Mouse (Mus musculus) CH12.LX (cell line): ENCODE results near the gene Pgam1. TPM values are rescaled to one million over a fixed set of nuclear protein-coding genes. Genes with fewer than 3 reads are reported as not detected.

Experiments used
- DNase-seq: peaks from one replicate; pipeline ENCODE4 v3.0.0-alpha.2; 2013; ENCODE audit errors: extremely low read depth
- H3K27ac ChIP-seq: 2 replicates; pipeline ENCODE4 v1.5.1; 2012; ENCODE audit warnings: low read depth, mild to moderate bottlenecking, control low read depth, moderate library complexity; ENCODE audit not compliant: insufficient read depth
- H3K27me3 ChIP-seq: replicated peaks from 2 replicates; pipeline ENCODE3; 2012; ENCODE audit warnings: inconsistent platforms
- H3K36me3 ChIP-seq, 2 experiments: replicated peaks in 1 of 2; 2 replicates each; pipeline versions ENCODE3 to v1.6.1; 2012; ENCODE audit warnings: inconsistent platforms in 1 of 2, low read length in 1 of 2, mild to moderate bottlenecking in 1 of 2, mixed read lengths in 1 of 2, moderate library complexity in 1 of 2; ENCODE audit not compliant: control insufficient read depth in 1 of 2, insufficient read depth in 1 of 2
- H3K4me1 ChIP-seq, 2 experiments: 2 replicates each; pipeline ENCODE4 v1.6.1; 2012; ENCODE audit warnings: inconsistent platforms in 1 of 2, moderate library complexity in 1 of 2; ENCODE audit not compliant: insufficient read depth in 2 of 2, control insufficient read depth in 1 of 2
- H3K4me2 ChIP-seq: 2 replicates; pipeline ENCODE4 v1.6.1; 2012; ENCODE audit warnings: low read depth, mild to moderate bottlenecking, control low read depth; ENCODE audit not compliant: poor library complexity, insufficient read depth, severe bottlenecking
- H3K4me3 ChIP-seq, 3 experiments: fragments of 150-350 bp in 1 of 3; sonication (generic) in 1 of 3; replicated peaks in 1 of 3; 2 replicates each; pipeline versions ENCODE3 to v1.5.1; 2011 to 2012; ENCODE audit warnings: low read depth in 2 of 3, low read length in 2 of 3, mild to moderate bottlenecking in 2 of 3, moderate library complexity in 2 of 3, control low read depth in 1 of 3, improper control_type of control experiment in 1 of 3, inconsistent platforms in 1 of 3, mixed read lengths in 1 of 3; ENCODE audit not compliant: poor library complexity in 1 of 3
- H3K79me2 ChIP-seq: replicated peaks from 2 replicates; pipeline ENCODE4 v1.6.1; 2012; ENCODE audit warnings: mild to moderate bottlenecking, moderate library complexity; ENCODE audit not compliant: control insufficient read depth, poor library complexity, insufficient read depth, severe bottlenecking; ENCODE audit errors: extremely low read depth
- H3K9ac ChIP-seq: 2 replicates; pipeline ENCODE4 v1.6.1; 2012; ENCODE audit warnings: low read depth, mild to moderate bottlenecking, control low read depth, moderate library complexity; ENCODE audit not compliant: insufficient read depth
- H3K9me3 ChIP-seq: replicated peaks from 2 replicates; pipeline ENCODE3; 2012; ENCODE audit warnings: low read length, inconsistent platforms, mixed read lengths
- BHLHE40 ChIP-seq: IDR thresholded peaks from 2 replicates; pipeline ENCODE4 v1.6.1; 2011; ENCODE audit warnings: mild to moderate bottlenecking, low read depth, low read length, improper control_type of control experiment
- CHD1 ChIP-seq: IDR thresholded peaks from 2 replicates; pipeline ENCODE4 v1.6.1; 2012; ENCODE audit warnings: low read depth, low read length, improper control_type of control experiment, inconsistent platforms
- CTCF ChIP-seq, 2 experiments: IDR thresholded peaks in 1 of 2; conservative IDR thresholded peaks in 1 of 2; 2 replicates each; pipeline ENCODE4 v1.5.1; 2011 to 2012; ENCODE audit warnings: low read depth in 2 of 2, low read length in 2 of 2, improper control_type of control experiment in 1 of 2, inconsistent platforms in 1 of 2, mild to moderate bottlenecking in 1 of 2, moderate library complexity in 1 of 2
- E2F4 ChIP-seq: IDR thresholded peaks from 2 replicates; pipeline ENCODE4 v1.6.1; 2011; ENCODE audit warnings: low read depth, low read length, improper control_type of control experiment; ENCODE audit not compliant: insufficient replicate concordance
- ELF1 ChIP-seq: IDR thresholded peaks from 2 replicates; pipeline ENCODE4 v1.6.1; 2014; ENCODE audit warnings: low read depth, mild to moderate bottlenecking, inconsistent platforms, low read length, improper control_type of control experiment
- ETS1 ChIP-seq: conservative IDR thresholded peaks from 2 replicates; pipeline ENCODE4 v1.6.1; 2012; ENCODE audit warnings: low read depth, mild to moderate bottlenecking, inconsistent platforms, low read length, improper control_type of control experiment, moderate library complexity
- GABPA ChIP-seq: IDR thresholded peaks from 2 replicates; pipeline ENCODE4 v1.6.1; 2012; ENCODE audit warnings: low read depth, low read length, improper control_type of control experiment, inconsistent platforms; ENCODE audit not compliant: insufficient replicate concordance
- HCFC1 ChIP-seq: IDR thresholded peaks from 2 replicates; pipeline ENCODE4 v1.6.1; 2012; ENCODE audit warnings: low read depth, mild to moderate bottlenecking, inconsistent platforms, low read length, improper control_type of control experiment
- IRF4 ChIP-seq: IDR thresholded peaks from 2 replicates; pipeline ENCODE4 v1.6.1; 2014; ENCODE audit warnings: low read depth, mild to moderate bottlenecking, inconsistent platforms, low read length, improper control_type of control experiment
- JUN ChIP-seq: IDR thresholded peaks from 2 replicates; pipeline ENCODE4 v1.6.1; 2011; ENCODE audit warnings: low read depth, mild to moderate bottlenecking, low read length, improper control_type of control experiment, moderate library complexity; ENCODE audit not compliant: insufficient read depth
- MAFK ChIP-seq: IDR thresholded peaks from 2 replicates; pipeline ENCODE4 v1.6.1; 2011; ENCODE audit warnings: low read length, improper control_type of control experiment; ENCODE audit not compliant: insufficient replicate concordance
- MXI1 ChIP-seq: IDR thresholded peaks from 2 replicates; pipeline ENCODE4 v1.6.1; 2011; ENCODE audit warnings: mild to moderate bottlenecking, low read depth, low read length, improper control_type of control experiment
- NRF1 ChIP-seq: IDR thresholded peaks from 2 replicates; pipeline ENCODE4 v1.6.1; 2014; ENCODE audit warnings: low read depth, mild to moderate bottlenecking, inconsistent platforms, low read length, improper control_type of control experiment, moderate library complexity
- PAX5 ChIP-seq: IDR thresholded peaks from 2 replicates; pipeline ENCODE4 v1.6.1; 2012; ENCODE audit warnings: low read length, inconsistent platforms, mixed read lengths
- RAD21 ChIP-seq: IDR thresholded peaks from 2 replicates; pipeline ENCODE4 v1.6.1; 2011; ENCODE audit warnings: low read depth, mild to moderate bottlenecking, low read length, improper control_type of control experiment, moderate library complexity
- RCOR1 ChIP-seq: conservative IDR thresholded peaks from 2 replicates; pipeline ENCODE4 v1.6.1; 2012; ENCODE audit warnings: low read depth, mild to moderate bottlenecking, inconsistent platforms, low read length, improper control_type of control experiment
- SIN3A ChIP-seq: IDR thresholded peaks from 2 replicates; pipeline ENCODE4 v1.6.1; 2012; ENCODE audit warnings: low read length, improper control_type of control experiment, inconsistent platforms
- USF2 ChIP-seq: conservative IDR thresholded peaks from 2 replicates; pipeline ENCODE4 v1.6.1; 2011; ENCODE audit warnings: low read depth, low read length, improper control_type of control experiment
- ZMIZ1 ChIP-seq: IDR thresholded peaks from 2 replicates; pipeline ENCODE4 v1.6.1; 2012; ENCODE audit warnings: low read depth, mild to moderate bottlenecking, inconsistent platforms, low read length, improper control_type of control experiment
- ZNF384 ChIP-seq: IDR thresholded peaks from 2 replicates; pipeline ENCODE4 v1.6.1; 2012; ENCODE audit warnings: low read depth, low read length, improper control_type of control experiment, inconsistent platforms
- dilution Hi-C: fragments of 300-500 bp; cut with MboI; formaldehyde crosslinking; loops from 2 replicates; pipeline ENCODE4 v1.14.3; 2020; ENCODE audit warnings: low sequenced_read_pairs; ENCODE audit not compliant: extremely low pct_unique_long_range_greater_than_20kb, extremely low pct_ligation_motif_present
- in situ Hi-C: fragments of 300-500 bp; cut with MboI; formaldehyde crosslinking; loops from 3 replicates; pipeline ENCODE4 v1.14.3; 2019; ENCODE audit warnings: low sequenced_read_pairs, low pct_ligation_motif_present, low pct_unique_long_range_greater_than_20kb, mixed read lengths
- polyA plus RNA-seq: library from polyadenylated mRNA; unstranded; fragments of >175 nt; gene quantifications from 2 replicates; pipeline ENCODE4 v1.2.1, GENCODE M21; 2012; ENCODE audit warnings: low read depth; ENCODE audit not compliant: insufficient read length
- total RNA-seq, 2 experiments: library from RNA; depleted of rRNA; stranded (reverse); fragments of 300-350 nt in 1 of 2; fragments of >200 nt in 1 of 2; gene quantifications; 2 replicates each; pipeline ENCODE4 v1.2.3; 2012 to 2014

Gene Pgam1
- total and polyA plus RNA-seq, 3 experiments: 870 to 1,507 (median 928) TPM

GRCm38 (mm10) chr19:41901696-41902095 is 10.0 kb upstream of the Pgam1 start:
- H3K27ac ChIP-seq: no peak overlapping the region
- dilution Hi-C loops: no loop called here
- no peaks in the 10 kb centered on the region for H3K27me3 ChIP-seq
- H3K4me1 ChIP-seq: peaks cover 6 to 19% of the 10 kb centered on the region in 2 experiments
- H3K9me3 ChIP-seq: no peaks in the 10 kb centered on the region
- H3K4me2 ChIP-seq: no peak overlapping the region
- DNase-seq: no peak
- H3K9ac ChIP-seq: no peak overlapping the region
- TF ChIP-seq IRF4 (no peak), RCOR1 (no peak), SIN3A (no peak), RAD21 (no peak), JUN (no peak), CHD1 (no peak), E2F4 (no peak), NRF1 (no peak), PAX5 (no peak), ELF1 (no peak), MAFK (no peak), ZMIZ1 (no peak), BHLHE40 (no peak), MXI1 (no peak), USF2 (no peak), CTCF (conservative IDR thresholded peaks at IDR 0.05 in 1 of 2, IDR thresholded peaks at IDR 0.05 in 1 of 2; ENCODE audit: low read depth in 2 of 2, low read length in 2 of 2) (no peak), ETS1 (no peak), HCFC1 (no peak)
- TF ChIP-seq, all 38 proteins: peak for 0
- Histone ChIP-seq H3K79me2 (no peaks in the 10 kb centered on the region), H3K36me3 (no peaks in the 10 kb centered on the region), H3K4me3 (no peak overlapping the region)
- in situ Hi-C loops: no loop called here

- H3K4me2 ChIP-seq: no peak overlapping the region
- H3K27me3 ChIP-seq: no peaks in the 10 kb centered on the region
- TF ChIP-seq PAX5 (no peak), ZNF384 (no peak), GABPA (no peak), CTCF (conservative IDR thresholded peaks at IDR 0.05 in 1 of 2, IDR thresholded peaks at IDR 0.05 in 1 of 2; ENCODE audit: low read depth in 2 of 2, low read length in 2 of 2) (0 out of 4 replicates have a peak, but pooled peaks of 1 of the 2 experiments have one; percentile 7)
- H3K4me1 ChIP-seq: peaks cover 6 to 20% of the 10 kb centered on the region in 2 experiments
- H3K79me2 ChIP-seq: no peaks in the 10 kb centered on the region
- dilution Hi-C loops (no loop called here), in situ Hi-C loops (no loop called here)
- H3K9ac ChIP-seq: no peak overlapping the region
- no peak overlapping the region for H3K4me3 ChIP-seq
- no peaks in the 10 kb centered on the region for H3K36me3 ChIP-seq
- H3K9me3 ChIP-seq: no peaks in the 10 kb centered on the region
- no peak overlapping the region for H3K27ac ChIP-seq
- DNase-seq: no peak
Measured at GRCm38 (mm10) chr19:41902848-41903593, 8.7 kb upstream of the Pgam1 start.
